Mouse (Mus musculus): ENCODE measurements around the gene Trp73. TPM values are rescaled to one million over a fixed set of nuclear protein-coding genes. Genes with fewer than 3 reads are reported as not detected.

The Trp73 gene
- polyA plus RNA-seq, 1 experiment from 2014 or later, result 2.2 TPM

- no peak for ATAC-seq (ENCODE audit: low FRiP score)
- no peak overlapping the region for H3K9ac ChIP-seq (ENCODE audit: low read depth, low read length)
- no peak overlapping the region for H3K4me2 ChIP-seq (replicated peaks; ENCODE audit: low read depth, low read length)
- no peaks in the 10 kb centered on the region for H3K4me1 ChIP-seq (replicated peaks; ENCODE audit: control insufficient read depth, insufficient read depth, low read length)
- DNase-seq (ENCODE audit: low spot score), result peak; percentile 24
- peaks cover 2% of the 10 kb centered on the region for H3K27me3 ChIP-seq (ENCODE audit: control insufficient read depth, insufficient read depth, low read length)
- H3K36me3 ChIP-seq (ENCODE audit: control insufficient read depth, insufficient read depth, low read length), result no peaks in the 10 kb centered on the region
- H3K27ac ChIP-seq (ENCODE audit: low read depth, low read length), result no peak overlapping the region
- H3K4me3 ChIP-seq (ENCODE audit: low read depth, low read length), result no peak overlapping the region
- WGBS, result 50% methylated on average over 7 of the region's 7 CpGs
- no peaks in the 10 kb centered on the region for H3K9me3 ChIP-seq (ENCODE audit: control insufficient read depth, low read length)
These were observed 40.6 kb downstream of the Trp73 start for GRCm38 (mm10) chr4:154099361-154099760.

GRCm38 (mm10) chr4:154096111-154096510 is 43.9 kb downstream of the Trp73 start:
- Histone ChIP-seq H3K27me3 (ENCODE audit: control insufficient read depth, insufficient read depth, low read length) (no peaks in the 10 kb centered on the region; the same call in 1 of the 2 replicates), H3K4me3 (ENCODE audit: low read depth, low read length) (no peak overlapping the region), H3K4me2 (replicated peaks; ENCODE audit: low read depth, low read length) (no peak overlapping the region), H3K36me3 (ENCODE audit: control insufficient read depth, insufficient read depth, low read length) (no peaks in the 10 kb centered on the region), H3K9me3 (ENCODE audit: control insufficient read depth, low read length) (no peaks in the 10 kb centered on the region), H3K4me1 (replicated peaks; ENCODE audit: control insufficient read depth, insufficient read depth, low read length) (no peaks in the 10 kb centered on the region), H3K27ac (ENCODE audit: low read depth, low read length) (no peak overlapping the region), H3K9ac (ENCODE audit: low read depth, low read length) (no peak overlapping the region)
- no peak for DNase-seq (ENCODE audit: low spot score)
- 41% methylated on average over 6 of the region's 6 CpGs for WGBS
- ATAC-seq (ENCODE audit: low FRiP score), result no peak

DNA sequence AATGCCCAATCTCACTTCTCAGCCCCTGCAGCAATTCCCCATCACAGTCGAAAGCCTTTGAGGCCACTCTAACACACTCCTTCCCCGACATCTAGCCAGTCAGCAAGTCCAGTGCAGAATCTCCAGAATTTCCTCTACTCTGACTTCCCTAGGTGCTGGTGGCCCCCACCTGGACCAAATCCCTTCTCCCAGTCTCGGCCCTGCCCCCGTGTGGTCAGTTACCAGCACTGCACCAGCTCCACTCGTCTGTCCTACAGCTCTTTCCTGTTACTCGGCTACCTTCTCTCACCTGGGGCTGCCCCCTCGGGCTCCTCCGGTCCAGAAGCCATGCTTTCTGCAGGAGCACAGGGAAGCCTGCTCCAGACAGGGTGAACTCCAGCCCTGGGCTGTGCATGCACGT is 46.8 kb downstream of the Trp73 start:
- Histone ChIP-seq H3K4me1 (replicated peaks; ENCODE audit: control insufficient read depth, insufficient read depth, low read length) (no peaks in the 10 kb centered on the region; the same call in 1 of the 2 replicates), H3K4me2 (replicated peaks; ENCODE audit: low read depth, low read length) (no peak overlapping the region), H3K27me3 (ENCODE audit: control insufficient read depth, insufficient read depth, low read length) (no peaks in the 10 kb centered on the region; the same call in none of the 2 replicates), H3K4me3 (ENCODE audit: low read depth, low read length) (no peak overlapping the region), H3K9ac (ENCODE audit: low read depth, low read length) (no peak overlapping the region), H3K36me3 (ENCODE audit: control insufficient read depth, insufficient read depth, low read length) (no peaks in the 10 kb centered on the region), H3K9me3 (ENCODE audit: control insufficient read depth, low read length) (no peaks in the 10 kb centered on the region), H3K27ac (ENCODE audit: low read depth, low read length) (no peak overlapping the region)
- DNase-seq (ENCODE audit: low spot score), result peak; percentile 33
- 21% methylated on average over 9 of the region's 9 CpGs for WGBS
- no peak for ATAC-seq (ENCODE audit: low FRiP score)

GRCm38 (mm10) chr4:154091356-154091755 is 48.7 kb downstream of the Trp73 start:
- Histone ChIP-seq H3K27me3 (ENCODE audit: control insufficient read depth, insufficient read depth, low read length) (no peaks in the 10 kb centered on the region; the same call in none of the 2 replicates), H3K9ac (ENCODE audit: low read depth, low read length) (no peak overlapping the region), H3K36me3 (ENCODE audit: control insufficient read depth, insufficient read depth, low read length) (no peaks in the 10 kb centered on the region), H3K4me2 (replicated peaks; ENCODE audit: low read depth, low read length) (no peak overlapping the region), H3K27ac (ENCODE audit: low read depth, low read length) (no peak overlapping the region), H3K9me3 (ENCODE audit: control insufficient read depth, low read length) (no peaks in the 10 kb centered on the region), H3K4me1 (replicated peaks; ENCODE audit: control insufficient read depth, insufficient read depth, low read length) (no peaks in the 10 kb centered on the region; the same call in 1 of the 2 replicates), H3K4me3 (ENCODE audit: low read depth, low read length) (no peak overlapping the region)
- DNase-seq (ENCODE audit: low spot score) (no peak), ATAC-seq (ENCODE audit: low FRiP score) (no peak)
- 72% methylated on average over 8 of the region's 8 CpGs for WGBS

GRCm38 (mm10) chr4:154089205-154089604 is 50.8 kb downstream of the Trp73 start:
- Histone ChIP-seq H3K4me1 (replicated peaks; ENCODE audit: control insufficient read depth, insufficient read depth, low read length) (no peaks in the 10 kb centered on the region; the same call in 1 of the 2 replicates), H3K36me3 (ENCODE audit: control insufficient read depth, insufficient read depth, low read length) (no peaks in the 10 kb centered on the region), H3K27ac (ENCODE audit: low read depth, low read length) (no peak overlapping the region), H3K9me3 (ENCODE audit: control insufficient read depth, low read length) (no peaks in the 10 kb centered on the region), H3K27me3 (ENCODE audit: control insufficient read depth, insufficient read depth, low read length) (no peaks in the 10 kb centered on the region; the same call in none of the 2 replicates), H3K9ac (ENCODE audit: low read depth, low read length) (no peak overlapping the region), H3K4me3 (ENCODE audit: low read depth, low read length) (no peak overlapping the region), H3K4me2 (replicated peaks; ENCODE audit: low read depth, low read length) (no peak overlapping the region)
- 52% methylated on average over 5 of the region's 5 CpGs for WGBS
- DNase-seq (ENCODE audit: low spot score), result no peak
- no peak for ATAC-seq (ENCODE audit: low FRiP score)

- WGBS, result 91% methylated on average over 8 of the region's 8 CpGs
- no peak overlapping the region for H3K9ac ChIP-seq (ENCODE audit: low read depth, low read length)
These were observed 53.6 kb downstream of the Trp73 start for GRCm38 (mm10) chr4:154086436-154086835.

GRCm38 (mm10) chr4:154085856-154086255 is 54.2 kb downstream of the Trp73 start:
- H3K27ac ChIP-seq (ENCODE audit: low read depth, low read length), result no peak overlapping the region
- no peak for DNase-seq (ENCODE audit: low spot score)

More at GRCm38 (mm10) chr4:154086436-154086835, 53.6 kb downstream of the Trp73 start:
- peaks cover 13% of the 10 kb centered on the region for H3K27me3 ChIP-seq (ENCODE audit: control insufficient read depth, insufficient read depth, low read length)
- H3K4me1 ChIP-seq (replicated peaks; ENCODE audit: control insufficient read depth, insufficient read depth, low read length), result no peaks in the 10 kb centered on the region; the same call in 1 of the 2 replicates
- no peak for ATAC-seq (ENCODE audit: low FRiP score)
- H3K4me2 ChIP-seq (replicated peaks; ENCODE audit: low read depth, low read length), result no peak overlapping the region
- no peaks in the 10 kb centered on the region for H3K36me3 ChIP-seq (ENCODE audit: control insufficient read depth, insufficient read depth, low read length)
- H3K27ac ChIP-seq (ENCODE audit: low read depth, low read length), result no peak overlapping the region
- H3K4me3 ChIP-seq (ENCODE audit: low read depth, low read length), result no peak overlapping the region
- no peak for DNase-seq (ENCODE audit: low spot score)
- no peaks in the 10 kb centered on the region for H3K9me3 ChIP-seq (ENCODE audit: control insufficient read depth, low read length)

DNA sequence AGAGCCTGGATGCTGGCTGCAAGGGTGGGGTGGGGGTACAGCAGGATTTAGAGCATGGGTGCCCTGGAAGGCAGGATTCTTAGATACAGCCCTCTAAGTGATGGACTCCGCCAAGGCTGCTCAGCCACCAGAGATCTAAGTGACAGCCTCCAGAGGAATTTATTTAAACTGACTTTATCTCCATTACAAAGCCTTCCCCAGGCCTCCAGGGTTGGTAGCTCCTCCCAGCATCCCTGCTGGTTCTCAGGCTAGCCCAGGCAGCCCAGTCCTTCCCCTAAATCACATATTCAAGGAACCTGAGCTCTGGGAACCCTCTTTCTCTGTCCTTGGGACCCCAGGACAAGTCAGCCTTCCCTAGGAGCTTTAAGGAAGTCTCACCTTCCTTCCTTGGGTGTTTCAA is 58.0 kb downstream of the Trp73 start:
- Histone ChIP-seq H3K36me3 (ENCODE audit: control insufficient read depth, insufficient read depth, low read length) (no peaks in the 10 kb centered on the region), H3K27me3 (ENCODE audit: control insufficient read depth, insufficient read depth, low read length) (peaks cover 27% of the 10 kb centered on the region), H3K27ac (ENCODE audit: low read depth, low read length) (no peak overlapping the region), H3K4me3 (ENCODE audit: low read depth, low read length) (no peak overlapping the region), H3K9ac (ENCODE audit: low read depth, low read length) (no peak overlapping the region), H3K4me1 (replicated peaks; ENCODE audit: control insufficient read depth, insufficient read depth, low read length) (no peaks in the 10 kb centered on the region), H3K4me2 (replicated peaks; ENCODE audit: low read depth, low read length) (no peak overlapping the region), H3K9me3 (ENCODE audit: control insufficient read depth, low read length) (no peaks in the 10 kb centered on the region)
- WGBS, result 0% methylated on average over 1 of the region's 1 CpGs
- no peak for ATAC-seq (ENCODE audit: low FRiP score)
- no peak for DNase-seq (ENCODE audit: low spot score)

More at GRCm38 (mm10) chr4:154085856-154086255, 54.2 kb downstream of the Trp73 start:
- Histone ChIP-seq H3K4me3 (ENCODE audit: low read depth, low read length) (no peak overlapping the region), H3K4me1 (replicated peaks; ENCODE audit: control insufficient read depth, insufficient read depth, low read length) (no peaks in the 10 kb centered on the region; the same call in 1 of the 2 replicates), H3K9me3 (ENCODE audit: control insufficient read depth, low read length) (no peaks in the 10 kb centered on the region), H3K4me2 (replicated peaks; ENCODE audit: low read depth, low read length) (no peak overlapping the region), H3K27me3 (ENCODE audit: control insufficient read depth, insufficient read depth, low read length) (peaks cover 19% of the 10 kb centered on the region), H3K36me3 (ENCODE audit: control insufficient read depth, insufficient read depth, low read length) (no peaks in the 10 kb centered on the region), H3K9ac (ENCODE audit: low read depth, low read length) (no peak overlapping the region)
- 66% methylated on average over 3 of the region's 3 CpGs for WGBS
- no peak for ATAC-seq (ENCODE audit: low FRiP score)

DNA sequence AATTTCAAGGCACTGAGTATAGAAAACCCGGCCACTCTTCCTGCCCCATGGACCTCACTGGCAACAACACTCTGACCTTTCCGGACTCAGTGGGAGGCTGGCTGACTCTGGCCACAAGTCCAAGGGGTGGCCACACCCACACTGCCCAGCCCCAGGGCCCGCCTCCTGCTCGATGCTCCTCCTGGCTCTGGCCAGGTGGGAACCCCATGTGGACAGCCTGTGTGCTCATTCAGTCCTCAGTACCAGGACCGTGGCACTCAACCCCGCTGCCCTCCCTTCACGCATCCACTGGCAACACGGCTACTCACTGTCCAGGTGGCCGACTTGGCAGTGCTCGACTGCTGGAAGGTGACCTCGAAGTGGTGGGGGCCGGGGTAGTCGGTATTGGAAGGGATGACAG is 59.0 kb downstream of the Trp73 start:
- no peak overlapping the region for H3K4me2 ChIP-seq (replicated peaks; ENCODE audit: low read depth, low read length)
- ATAC-seq (ENCODE audit: low FRiP score) (no peak), DNase-seq (ENCODE audit: low spot score) (no peak)
- no peaks in the 10 kb centered on the region for H3K4me1 ChIP-seq (replicated peaks; ENCODE audit: control insufficient read depth, insufficient read depth, low read length)
- H3K36me3 ChIP-seq (ENCODE audit: control insufficient read depth, insufficient read depth, low read length), result no peaks in the 10 kb centered on the region
- H3K9ac ChIP-seq (ENCODE audit: low read depth, low read length), result no peak overlapping the region
- H3K27ac ChIP-seq (ENCODE audit: low read depth, low read length), result no peak overlapping the region
- no peaks in the 10 kb centered on the region for H3K9me3 ChIP-seq (ENCODE audit: control insufficient read depth, low read length)
- no peak overlapping the region for H3K4me3 ChIP-seq (ENCODE audit: low read depth, low read length)
- WGBS, result 4% methylated on average over 13 of the region's 13 CpGs
- peaks cover 27% of the 10 kb centered on the region for H3K27me3 ChIP-seq (ENCODE audit: control insufficient read depth, insufficient read depth, low read length)
